Mouse (Mus musculus): Measurements from ENCODE around the gene Smim5.

Gene Smim5

GRCm38 (mm10) chr11:115898446-115898845, 1.3 kb upstream of the Smim5 start:
- no peak for DNase-seq

DNA sequence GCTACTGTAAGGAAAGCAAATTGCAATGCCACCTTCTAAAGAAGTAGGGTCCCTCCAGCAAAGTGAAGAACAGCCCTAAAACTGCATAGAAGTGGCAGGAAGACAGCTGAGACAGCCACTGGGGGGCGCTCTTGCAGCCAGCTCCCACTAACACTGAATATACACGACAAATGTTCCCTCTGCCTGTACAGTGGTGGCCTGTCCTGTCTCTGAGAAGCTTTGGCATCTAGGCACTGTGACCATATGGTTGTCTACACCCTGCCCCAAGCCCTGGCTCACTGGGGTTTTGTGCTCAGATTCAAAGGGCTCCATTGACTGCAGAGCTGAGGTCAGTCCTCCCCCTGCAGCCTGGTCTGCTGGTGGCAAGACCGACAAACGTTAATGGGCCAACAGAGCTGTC, 880 bp upstream of the Smim5 start:
- peak in 1 of 2 experiments; percentile 47 for DNase-seq

DNA sequence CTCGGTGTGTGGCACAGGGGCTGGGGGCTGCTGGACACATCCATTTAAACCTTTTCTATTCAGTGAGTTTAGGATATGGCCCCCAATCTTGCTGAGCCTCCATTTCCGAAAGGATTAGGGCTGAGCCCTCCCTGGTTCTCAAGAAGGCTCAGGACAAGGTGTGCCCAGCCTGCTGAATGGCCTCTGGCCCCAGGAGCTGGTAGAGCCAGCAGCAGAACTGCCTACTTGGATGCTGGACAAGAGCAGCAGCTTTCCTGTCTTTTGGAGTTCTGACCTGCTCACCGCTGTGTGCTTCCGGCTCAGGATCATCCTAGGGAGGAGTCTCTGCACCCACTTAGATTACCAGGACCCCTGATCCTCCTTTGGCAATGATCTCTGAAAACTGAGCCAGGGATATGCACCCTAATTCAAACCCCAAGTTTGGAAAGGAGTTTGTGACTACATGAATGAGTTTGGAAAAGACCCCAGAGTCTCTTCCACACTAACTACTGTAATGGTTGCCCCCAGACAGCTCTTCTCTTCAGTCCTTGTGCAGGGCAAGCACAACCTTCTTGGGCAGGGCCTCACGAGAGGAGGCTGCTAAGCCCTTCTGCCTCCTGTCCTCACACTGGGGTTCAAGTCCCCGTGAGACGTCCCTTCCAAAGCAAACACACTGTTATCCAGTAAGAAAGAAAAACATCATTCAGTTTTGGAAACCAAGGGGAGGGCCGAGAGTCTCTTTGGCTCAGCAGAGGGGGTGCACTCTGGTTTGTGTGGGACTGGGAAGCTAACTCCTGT, 983 bp downstream of the Smim5 start:
- DNase-seq, result peak in 1 of 2 experiments; percentile 56

GRCm38 (mm10) chr11:115901338-115902161, 1.8 kb downstream of the Smim5 start:
- DNase-seq, result no peak

DNA sequence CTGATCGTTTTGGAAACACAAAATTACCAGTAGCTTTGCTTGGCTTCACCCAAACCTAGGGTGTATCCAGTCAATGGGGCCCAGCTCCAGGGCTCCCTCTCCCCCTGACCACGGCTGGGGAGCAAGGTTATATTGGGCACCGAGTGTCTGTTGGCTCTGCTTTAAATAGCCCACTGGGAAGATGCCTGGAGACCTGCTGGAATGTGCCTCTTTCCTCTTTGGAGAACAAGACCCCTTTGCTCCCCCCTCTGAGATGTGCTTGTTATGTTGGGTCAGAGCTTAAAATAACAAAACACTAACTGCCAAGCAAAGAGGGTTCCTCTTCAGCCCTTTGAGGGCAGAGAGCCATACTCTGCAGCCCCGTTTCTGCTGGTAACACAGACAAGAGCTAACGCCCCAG, 2.4 kb downstream of the Smim5 start:
- no peak for DNase-seq

DNA sequence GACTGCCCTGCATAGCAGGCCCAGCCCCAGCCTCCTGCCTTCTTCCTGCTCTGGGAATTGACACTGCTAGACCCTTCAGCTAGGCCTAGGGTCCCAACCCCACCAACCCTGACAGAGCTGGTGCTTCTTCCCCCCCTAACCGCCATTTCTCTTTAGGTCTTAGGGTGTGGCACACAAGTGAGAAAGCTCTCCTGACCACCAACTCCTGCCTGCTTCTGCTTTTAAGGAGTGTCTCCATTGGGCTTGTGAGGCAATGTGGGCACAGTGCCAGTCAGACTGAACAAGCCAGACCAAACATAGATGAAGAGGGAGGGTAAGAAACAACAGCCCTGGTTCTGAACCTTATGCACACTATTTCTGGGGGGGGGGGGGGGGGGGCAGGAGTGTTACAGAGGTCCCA, 3.1 kb downstream of the Smim5 start:
- no peak for DNase-seq

DNA sequence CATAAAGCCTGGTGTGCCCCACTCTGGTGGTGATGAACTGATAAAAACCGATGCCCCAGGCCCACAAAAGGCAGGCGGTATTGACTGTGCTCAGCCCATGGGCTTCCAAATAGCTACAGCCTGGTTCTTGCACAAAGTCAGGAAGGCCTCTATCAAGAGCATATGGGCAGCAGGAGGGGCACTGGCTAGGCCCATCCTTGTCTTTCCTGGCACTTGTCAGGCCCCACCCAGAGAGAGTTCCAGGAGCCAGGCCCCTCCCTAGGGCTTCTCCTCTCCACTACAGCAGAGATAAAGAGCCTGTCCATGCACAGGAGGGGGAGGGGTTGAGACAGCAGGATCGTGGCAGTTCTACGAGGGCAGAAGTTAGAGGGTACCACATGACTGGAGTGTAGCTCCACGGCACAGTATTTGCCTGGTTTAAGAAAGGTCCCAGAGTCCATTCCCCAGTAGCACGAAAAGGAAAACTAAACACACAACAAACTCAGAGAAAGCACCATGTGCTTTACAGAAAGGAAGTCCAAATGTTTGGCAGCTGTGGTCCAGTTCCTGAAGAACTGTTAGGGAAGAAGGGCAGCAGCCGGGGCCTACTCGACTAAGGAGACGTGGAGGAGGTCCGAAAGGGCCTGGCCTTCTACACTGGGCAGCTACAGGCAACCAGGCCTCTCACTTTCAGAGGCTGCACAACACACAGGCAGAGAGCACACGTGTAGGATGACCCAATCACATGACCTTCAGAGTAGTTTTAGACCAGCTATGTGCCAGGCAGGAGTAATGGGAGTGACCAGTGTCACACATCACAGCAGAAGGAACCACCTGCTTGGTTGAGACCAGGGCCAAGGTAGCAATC, 3.8 kb downstream of the Smim5 start:
- DNase-seq, result no peak

DNA sequence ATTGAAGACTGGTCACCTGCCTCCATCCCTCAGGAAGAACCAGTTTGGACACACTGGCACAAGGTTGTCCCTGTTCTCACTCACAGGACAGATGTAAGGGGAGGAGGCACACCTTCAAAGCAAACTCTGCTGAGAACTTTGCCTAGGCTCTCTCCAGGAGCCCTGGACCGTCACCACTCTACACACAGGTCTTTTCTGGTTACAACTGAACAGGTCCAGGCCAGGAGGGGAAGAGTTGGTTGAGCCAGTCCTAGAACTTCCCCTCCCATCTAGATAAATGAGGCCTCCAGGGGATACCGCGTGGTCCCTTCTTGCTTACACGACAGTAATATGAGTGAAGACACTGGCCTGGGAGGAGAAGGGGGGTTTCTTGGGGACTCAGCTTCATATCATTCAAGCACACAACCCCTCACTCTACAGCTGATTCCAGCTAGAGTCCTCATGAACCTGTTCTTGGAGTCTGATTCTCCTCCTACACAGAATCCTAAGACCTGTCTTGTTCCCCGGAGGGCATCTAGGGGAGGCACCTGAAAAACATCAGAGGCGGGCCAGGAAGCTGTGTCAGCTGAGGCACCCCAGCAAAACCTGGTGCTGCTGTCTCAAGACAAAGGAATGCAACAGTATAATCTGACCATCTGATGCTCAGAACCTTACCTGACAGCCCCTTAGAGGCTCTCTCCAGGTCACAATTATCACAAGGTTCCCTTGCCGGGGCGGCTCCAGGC, 4.6 kb downstream of the Smim5 start:
- DNase-seq, result no peak

GRCm38 (mm10) chr11:115904956-115905790, 5.4 kb downstream of the Smim5 start:
- DNase-seq, result no peak

DNA sequence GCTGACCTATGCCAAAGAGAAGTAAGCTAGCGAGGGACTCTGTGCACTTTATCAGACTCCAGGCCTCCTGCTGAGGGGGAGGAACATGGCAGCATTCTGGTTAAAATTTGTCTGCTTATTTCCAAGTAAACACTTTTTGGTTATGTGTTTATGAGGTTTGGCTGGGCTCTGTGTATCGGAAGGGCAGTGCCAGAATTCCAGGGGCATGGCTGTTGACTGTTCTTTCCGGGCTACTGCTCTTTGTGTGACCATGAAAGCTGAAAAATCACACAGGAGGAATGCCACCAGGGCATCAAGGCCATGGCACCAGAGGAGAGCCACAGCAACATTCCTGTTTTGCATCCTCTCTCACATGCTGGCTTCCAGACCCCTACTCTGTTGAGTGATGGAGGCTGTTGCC, 6.3 kb downstream of the Smim5 start:
- DNase-seq, result peak; percentile 71 to 74

DNA sequence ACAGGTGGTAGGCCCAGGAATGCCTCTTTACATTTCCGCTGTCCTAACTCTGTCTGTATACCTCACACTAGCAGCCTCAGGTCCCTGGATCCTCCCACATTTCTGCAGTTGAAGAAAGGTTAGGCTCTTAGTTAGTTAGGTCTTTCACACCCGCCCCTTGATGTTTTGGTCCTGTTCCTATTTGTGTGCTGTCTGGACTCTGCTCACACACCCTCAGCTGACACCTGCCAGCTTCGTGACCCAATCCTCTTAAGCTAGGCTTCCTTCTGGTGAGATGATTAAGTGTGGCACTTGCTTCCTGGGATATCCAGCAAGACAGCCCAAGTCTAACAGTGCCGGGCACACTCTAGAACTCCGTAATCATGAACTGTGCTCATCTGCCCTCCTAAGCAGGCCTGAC, 6.8 kb downstream of the Smim5 start:
- DNase-seq, result peak in 1 of 2 experiments; percentile 56

DNA sequence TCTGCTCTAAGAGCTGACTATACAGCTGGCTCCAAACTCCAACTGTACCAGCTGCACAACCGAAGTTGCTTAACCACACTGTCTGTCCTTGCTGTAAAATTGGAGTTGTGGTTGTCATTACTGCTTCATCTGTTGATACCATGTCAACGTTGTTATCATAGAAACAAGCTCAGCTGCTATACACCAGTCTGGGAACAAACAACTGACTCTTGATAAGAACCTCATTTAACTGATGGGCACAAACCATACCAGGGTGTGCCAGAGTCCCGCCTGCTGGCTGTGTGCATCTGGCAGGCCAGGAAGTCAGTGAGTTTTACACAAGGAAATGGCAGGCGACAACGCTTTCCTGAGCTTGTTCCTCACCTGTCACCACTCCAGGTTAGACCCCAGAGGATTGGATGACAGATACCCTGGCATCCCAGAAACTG, 11.4 kb downstream of the Smim5 start:
- no peak for DNase-seq

- DNase-seq, result peak; percentile 82 to 89
Observed at GRCm38 (mm10) chr11:115911632-115912376, 12.0 kb downstream of the Smim5 start, which contains the start of gene Smim6. Gene Smim6, plus strand, starts transcription at chr11:115912017.

- no peak for DNase-seq
Observed at GRCm38 (mm10) chr11:115916579-115916978, 16.8 kb downstream of the Smim5 start.

GRCm38 (mm10) chr11:115918637-115919036, 18.9 kb downstream of the Smim5 start:
- DNase-seq, result no peak

DNA sequence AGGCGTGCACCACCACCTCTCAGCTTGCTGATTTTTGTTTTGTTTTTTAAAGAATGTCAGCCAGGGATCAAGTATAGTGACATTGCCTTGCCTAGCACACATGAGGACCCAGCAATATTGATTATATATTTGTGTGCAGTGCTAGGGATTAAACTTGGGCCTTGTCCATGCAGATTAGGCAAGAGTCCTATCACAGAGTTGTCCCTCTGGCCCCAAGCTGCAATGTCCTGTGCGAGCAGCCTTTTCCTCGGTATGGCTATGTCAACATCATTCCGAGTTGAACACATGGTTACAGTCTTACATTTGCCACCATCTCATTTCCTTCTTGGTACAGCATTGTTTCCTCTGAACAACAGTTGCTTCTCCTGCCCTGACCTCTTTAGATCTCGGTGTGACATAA, 19.3 kb downstream of the Smim5 start:
- DNase-seq, result no peak

DNA sequence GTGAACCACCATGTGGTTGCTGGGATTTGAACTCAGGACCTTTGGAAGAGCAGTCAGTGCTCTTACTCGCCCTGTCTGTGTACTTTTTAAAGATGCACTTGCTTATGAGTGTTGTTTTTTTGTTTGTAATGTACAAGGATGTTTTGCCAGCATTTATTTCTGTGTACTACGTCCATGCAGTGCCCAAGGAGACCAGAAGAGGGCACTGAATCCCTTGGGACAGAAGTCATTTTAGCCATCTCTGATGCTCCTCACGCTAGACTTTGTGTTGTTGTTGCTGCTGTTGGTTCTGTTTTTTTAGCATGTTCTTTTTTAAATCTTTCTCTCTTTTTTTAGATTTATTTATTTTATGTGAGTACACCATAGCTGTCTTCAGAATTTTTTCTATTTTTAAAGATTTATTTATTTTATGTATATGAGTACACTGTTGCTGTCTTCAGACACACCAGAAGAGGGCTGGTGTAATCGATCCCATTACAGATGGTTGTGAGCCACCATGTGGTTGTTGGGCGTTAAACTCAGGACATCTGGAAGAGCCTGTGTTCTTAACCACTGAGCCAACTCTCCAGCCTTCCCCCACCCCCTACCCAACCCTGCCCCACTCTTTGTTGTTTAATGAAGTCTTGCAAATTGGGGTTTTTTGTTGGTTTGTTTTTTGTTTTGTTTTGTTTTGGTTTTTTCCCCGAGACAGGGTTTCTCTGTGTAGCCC, 20.5 kb downstream of the Smim5 start:
- DNase-seq, result peak; percentile 44 to 81

GRCm38 (mm10) chr11:115921986-115922385, 22.2 kb downstream of the Smim5 start:
- DNase-seq, result no peak

DNA sequence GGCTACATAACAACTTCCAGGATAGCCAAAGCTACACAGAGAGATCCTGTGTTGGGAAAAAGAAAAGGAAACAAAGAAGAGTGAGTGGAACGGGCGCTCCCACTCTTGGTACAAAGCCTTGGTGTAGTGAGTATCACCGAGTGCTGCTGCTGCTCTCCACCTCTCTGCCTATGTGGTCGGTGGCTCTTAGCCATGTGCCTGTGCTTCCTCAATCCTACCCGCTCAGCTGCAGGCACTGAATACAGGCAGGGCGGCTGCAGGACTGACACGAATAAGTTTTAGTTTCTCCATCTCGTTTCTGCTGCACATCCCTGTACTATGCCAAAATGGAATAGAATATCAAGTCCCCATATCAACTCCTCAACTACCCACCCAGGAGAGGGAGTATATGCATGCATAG, 29.3 kb downstream of the Smim5 start:
- DNase-seq, result no peak

- no peak for DNase-seq
Observed at GRCm38 (mm10) chr11:115929818-115930217, 30.1 kb downstream of the Smim5 start.
